Comparison of ENCODE assay signal across 9 mouse cellular contexts in the genomic region with DNA sequence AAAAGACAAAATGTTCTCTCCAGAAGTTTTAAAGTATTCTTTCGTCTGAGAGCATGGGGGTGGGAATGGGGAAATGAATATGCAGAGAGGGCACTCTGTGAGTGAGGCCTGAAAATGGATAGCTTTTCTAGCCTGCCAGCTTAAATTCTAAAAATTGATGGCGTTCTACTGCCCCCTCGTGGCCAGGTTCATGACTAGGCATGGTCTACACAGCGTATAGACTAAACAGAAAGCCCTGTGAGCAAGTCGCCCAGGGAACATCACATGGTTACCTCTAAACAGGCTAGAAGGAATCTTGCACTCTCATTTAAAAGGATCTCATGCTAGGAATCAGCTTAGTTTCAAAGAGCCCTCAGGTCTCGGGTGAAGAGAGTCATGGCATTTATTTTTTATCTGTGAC. TPM values are rescaled to one million over a fixed set of nuclear protein-coding genes. Genes with fewer than 3 reads are reported as not detected.
DNase-seq lines count a peak whose midpoint lies in the region; ATAC-seq and TF ChIP-seq lines count a peak whose summit lies in the region.
"Had no signal": no experiment of that assay in that cellular context is flagged by ENCODE, and none has a peak within 500 bp of the region (broad histone marks: within the 10 kb centered on the region; RNA-seq: fewer than 3 reads in every experiment).

No protein-coding gene starts in this region.

- H3K4me3 ChIP-seq in forebrain, embryonic 11.5 days (ENCODE audit: low read depth, low read length) = no peak overlapping the region
- no peak overlapping the region for H3K4me3 ChIP-seq in hindbrain, embryonic 11.5 days (ENCODE audit: low read depth, low read length)
- no peak overlapping the region for H3K4me3 ChIP-seq in lung, embryonic 14.5 days (ENCODE audit: low read depth, low read length)

- no peak overlapping the region for H3K27ac ChIP-seq in forebrain, embryonic 11.5 days (ENCODE audit: low read depth, low read length)
- no peak overlapping the region for H3K27ac ChIP-seq in hindbrain, embryonic 11.5 days (ENCODE audit: low read depth, low read length)
- no peak overlapping the region for H3K27ac ChIP-seq in lung, embryonic 14.5 days (ENCODE audit: low read depth)

- H3K27me3 ChIP-seq in forebrain, embryonic 11.5 days (ENCODE audit: control insufficient read depth, insufficient read depth, low read length) = no peaks in the 10 kb centered on the region
- H3K27me3 ChIP-seq in hindbrain, embryonic 11.5 days (ENCODE audit: control insufficient read depth, insufficient read depth, low read length) = no peaks in the 10 kb centered on the region
- no peaks in the 10 kb centered on the region for H3K27me3 ChIP-seq in lung, embryonic 14.5 days (ENCODE audit: insufficient read depth, low read length)

- no peak overlapping the region for H3K9ac ChIP-seq in forebrain, embryonic 11.5 days (ENCODE audit: low read length)
- no peak overlapping the region for H3K9ac ChIP-seq in hindbrain, embryonic 11.5 days (ENCODE audit: low read depth, low read length)
- no peak overlapping the region for H3K9ac ChIP-seq in lung, embryonic 14.5 days

- peak; percentile 77 for TF ChIP-seq CTCF in lung, embryonic 14.5 days (IDR thresholded peaks at IDR 0.05; ENCODE audit: low read depth)

- ATAC-seq in forebrain, embryonic 11.5 days (replicated peaks; ENCODE audit: low FRiP score) = peak; percentile 87
- ATAC-seq in hindbrain, embryonic 11.5 days (ENCODE audit: low FRiP score) = peak; percentile 77
- peak; percentile 59; the same call in 1 of the 2 replicates for ATAC-seq in lung, embryonic 14.5 days (ENCODE audit: insufficient read depth)

- no peaks in the 10 kb centered on the region; the same call in 1 of the 2 replicates for H3K36me3 ChIP-seq in forebrain, embryonic 11.5 days (ENCODE audit: control insufficient read depth, insufficient read depth, low read length)
- H3K36me3 ChIP-seq in hindbrain, embryonic 11.5 days (ENCODE audit: control insufficient read depth, insufficient read depth, low read length) = no peaks in the 10 kb centered on the region
- H3K36me3 ChIP-seq in lung, embryonic 14.5 days (ENCODE audit: insufficient read depth) = no peaks in the 10 kb centered on the region

- 5% methylated on average over 6 of the region's 6 CpGs for WGBS in forebrain, embryonic 11.5 days
- WGBS in hindbrain, embryonic 11.5 days = 9% methylated on average over 6 of the region's 6 CpGs
- WGBS in lung, embryonic 14.5 days = 6% methylated on average over 6 of the region's 6 CpGs

- H3K4me1 ChIP-seq in forebrain, embryonic 11.5 days (replicated peaks; ENCODE audit: control insufficient read depth, insufficient read depth, low read length) = no peaks in the 10 kb centered on the region
- H3K4me1 ChIP-seq in hindbrain, embryonic 11.5 days (replicated peaks; ENCODE audit: control insufficient read depth, insufficient read depth, low read length) = no peaks in the 10 kb centered on the region
- no peaks in the 10 kb centered on the region for H3K4me1 ChIP-seq in lung, embryonic 14.5 days (ENCODE audit: insufficient read depth)

- H3K4me2 ChIP-seq in forebrain, embryonic 11.5 days (ENCODE audit: low read depth, low read length, severe bottlenecking) = no peak overlapping the region
- H3K4me2 ChIP-seq in hindbrain, embryonic 11.5 days (replicated peaks; ENCODE audit: low read depth, low read length) = no peak overlapping the region
- no peak overlapping the region for H3K4me2 ChIP-seq in lung, embryonic 14.5 days

- H3K9me3 ChIP-seq in forebrain, embryonic 11.5 days (ENCODE audit: control insufficient read depth, low read length) = no peaks in the 10 kb centered on the region
- H3K9me3 ChIP-seq in hindbrain, embryonic 11.5 days (ENCODE audit: control insufficient read depth, low read length) = no peaks in the 10 kb centered on the region
- H3K9me3 ChIP-seq in lung, embryonic 14.5 days (ENCODE audit: low read depth, low read length) = no peaks in the 10 kb centered on the region

- DNase-seq in ES-CJ7 (ENCODE audit: low read depth, low spot score) = peak; percentile 71
- peak; percentile 63 for DNase-seq in c-Kit-positive CD71-negative TER-119-negative erythroid progenitor cells, embryonic 14.5 days (ENCODE audit: low read depth)
- DNase-seq in forebrain, embryonic 11.5 days (ENCODE audit: low spot score) = peak; percentile 89
- peak; percentile 90 for DNase-seq in hindbrain, embryonic 11.5 days (ENCODE audit: low spot score)
- peak; percentile 49 to 82 for DNase-seq in layer of hippocampus, adult 8-10 months (ENCODE audit: low spot score in 2 of 2)
- peak; percentile 95 for DNase-seq in lung, embryonic 14.5 days
- DNase-seq in ovary, postnatal 14 days (ENCODE audit: low spot score) = peak; percentile 84
- peak; percentile 83 for DNase-seq in thymus, postnatal 14 days

RNA-seq across cellular contexts. Expression of a gene that starts 16.8 kb away (rescaled TPM):
- polyA plus RNA-seq in forebrain, embryonic 11.5 days (2014; fragmentation: Nextera tagmentation; extraction: Ambion mirVana) = 8.2 and 8.8 TPM in 2 replicates
- polyA plus RNA-seq in hindbrain, embryonic 11.5 days (2014; fragmentation: Nextera tagmentation; extraction: Ambion mirVana) = 9.7 and 10.0 TPM in 2 replicates
- 10 to 100 TPM; 14.2 to 17.9 (median 16.1) TPM for total RNA-seq in layer of hippocampus, adult 8-10 months (2022)
- 1.9 and 2.3 TPM in 2 replicates for polyA plus RNA-seq in lung, embryonic 14.5 days (2014; fragmentation: Nextera tagmentation; extraction: Ambion mirVana)

RNA-seq across cellular contexts. Expression of a gene that starts 16.9 kb away (rescaled TPM):
- 21.8 TPM in 2 replicates for polyA plus RNA-seq in forebrain, embryonic 11.5 days (2014; fragmentation: Nextera tagmentation; extraction: Ambion mirVana)
- polyA plus RNA-seq in hindbrain, embryonic 11.5 days (2014; fragmentation: Nextera tagmentation; extraction: Ambion mirVana) = 19.6 and 25.5 TPM in 2 replicates
- 10 to 100 TPM; 10.7 to 12.8 (median 12.2) TPM for total RNA-seq in layer of hippocampus, adult 8-10 months (2022)
- polyA plus RNA-seq in lung, embryonic 14.5 days (2014; fragmentation: Nextera tagmentation; extraction: Ambion mirVana) = 20.0 and 20.8 TPM in 2 replicates

RNA-seq across cellular contexts. Expression of a gene that starts 23.4 kb away (rescaled TPM):
- not detected in 2 replicates for polyA plus RNA-seq in forebrain, embryonic 11.5 days (2014; fragmentation: Nextera tagmentation; extraction: Ambion mirVana)
- not detected in 2 replicates for polyA plus RNA-seq in hindbrain, embryonic 11.5 days (2014; fragmentation: Nextera tagmentation; extraction: Ambion mirVana)
- not detected for total RNA-seq in layer of hippocampus, adult 8-10 months (2022)
- polyA plus RNA-seq in lung, embryonic 14.5 days (2014; fragmentation: Nextera tagmentation; extraction: Ambion mirVana) = not detected in 2 replicates
- polyA plus RNA-seq: heart, embryonic 16.5 days had no signal

RNA-seq across cellular contexts. Expression of a gene that starts 28.6 kb away (rescaled TPM):
- polyA plus RNA-seq in forebrain, embryonic 11.5 days (2014; fragmentation: Nextera tagmentation; extraction: Ambion mirVana) = 0.75 and 1.0 TPM in 2 replicates
- 0.64 and 1.3 TPM in 2 replicates for polyA plus RNA-seq in hindbrain, embryonic 11.5 days (2014; fragmentation: Nextera tagmentation; extraction: Ambion mirVana)
- total RNA-seq in layer of hippocampus, adult 8-10 months (2022) = 1 to 10 TPM in 3 of 4 experiments, under 1 TPM in 1; 0.76 to 2.1 (median 1.4) TPM
- 0.42 and 0.96 TPM in 2 replicates for polyA plus RNA-seq in lung, embryonic 14.5 days (2014; fragmentation: Nextera tagmentation; extraction: Ambion mirVana)

RNA-seq across cellular contexts. Expression of a gene that starts 28.7 kb away (rescaled TPM):
- polyA plus RNA-seq in forebrain, embryonic 11.5 days (2014; fragmentation: Nextera tagmentation; extraction: Ambion mirVana) = 31.1 and 34.2 TPM in 2 replicates
- polyA plus RNA-seq in hindbrain, embryonic 11.5 days (2014; fragmentation: Nextera tagmentation; extraction: Ambion mirVana) = 29.9 and 32.4 TPM in 2 replicates
- 10 to 100 TPM; 14.8 to 16.2 (median 15.3) TPM for total RNA-seq in layer of hippocampus, adult 8-10 months (2022)
- 18.0 and 18.7 TPM in 2 replicates for polyA plus RNA-seq in lung, embryonic 14.5 days (2014; fragmentation: Nextera tagmentation; extraction: Ambion mirVana)
